In genomic region chr17:49666728-49667127, GRCm38 (mm10) we compare ENCODE assay signal across 28 mouse cellular contexts. TPM values are rescaled to one million over a fixed set of nuclear protein-coding genes. Genes with fewer than 3 reads are reported as not detected.
DNase-seq lines count a peak whose midpoint lies in the region; ATAC-seq and TF ChIP-seq lines count a peak whose summit lies in the region.
"Had no signal": no experiment of that assay in that cellular context is flagged by ENCODE, and none has a peak within 500 bp of the region (broad histone marks: within the 10 kb centered on the region; RNA-seq: fewer than 3 reads in every experiment).

No protein-coding gene starts in this region.

- H3K4me1 ChIP-seq in forebrain, embryonic 10.5 days = no peaks in the 10 kb centered on the region
- H3K4me1 ChIP-seq in forebrain, postnatal 0 days (ENCODE audit: insufficient read depth) = no peaks in the 10 kb centered on the region
- H3K4me1 ChIP-seq: heart, embryonic 10.5 days; limb, embryonic 12.5 days; midbrain, embryonic 15.5 days; neural tube, embryonic 12.5 days had no signal

- H3K27me3 ChIP-seq in forebrain, embryonic 10.5 days (ENCODE audit: poor library complexity, severe bottlenecking) = no peaks in the 10 kb centered on the region
- H3K27me3 ChIP-seq in forebrain, postnatal 0 days (ENCODE audit: insufficient read depth, low read length) = no peaks in the 10 kb centered on the region
- H3K27me3 ChIP-seq: limb, embryonic 12.5 days; midbrain, embryonic 15.5 days; neural tube, embryonic 12.5 days had no signal

- H3K4me3 ChIP-seq in layer of hippocampus, adult 2 months = no peak overlapping the region
- H3K4me3 ChIP-seq in forebrain, embryonic 10.5 days = no peak overlapping the region
- no peak overlapping the region for H3K4me3 ChIP-seq in forebrain, postnatal 0 days (ENCODE audit: low read depth, low read length)
- H3K4me3 ChIP-seq: heart, embryonic 10.5 days; limb, embryonic 12.5 days; midbrain, embryonic 15.5 days; neural tube, embryonic 12.5 days had no signal

- H3K9ac ChIP-seq in forebrain, postnatal 0 days = no peak overlapping the region
- H3K9ac ChIP-seq: hindbrain, embryonic 14.5 days; limb, embryonic 12.5 days; liver, postnatal 0 days; midbrain, embryonic 15.5 days; neural tube, embryonic 12.5 days had no signal

- intact Hi-C loops in left cerebral cortex, postnatal 36 days (cut with DNase I) = no loop called here

- no peak for TF ChIP-seq CTCF in layer of hippocampus, adult 2 months (conservative IDR thresholded peaks at IDR 0.05)
- TF ChIP-seq CTCF in forebrain, postnatal 0 days (IDR thresholded peaks at IDR 0.05; ENCODE audit: low read depth) = no peak

- no peaks in the 10 kb centered on the region for H3K9me3 ChIP-seq in forebrain, embryonic 10.5 days
- H3K9me3 ChIP-seq in forebrain, postnatal 0 days (ENCODE audit: low read length) = no peaks in the 10 kb centered on the region
- H3K9me3 ChIP-seq: heart, embryonic 10.5 days; limb, embryonic 12.5 days; midbrain, embryonic 15.5 days had no signal

- DNase-seq in layer of hippocampus, adult 2 months (ENCODE audit: low spot score in 2 of 2) = peak; percentile 28 to 37
- no peak for DNase-seq in layer of hippocampus, adult 9-10 months (ENCODE audit: low spot score)
- peak; percentile 74 for DNase-seq in brain, adult 2 months (ENCODE audit: low read depth, low spot score)
- DNase-seq in layer of hippocampus, adult 9-11 months = peak; percentile 39
- DNase-seq in left cerebral cortex, postnatal 36 days (ENCODE audit: low spot score in 2 of 2) = peak; percentile 35 to 53
- no peak for DNase-seq in forebrain, embryonic 10.5 days (ENCODE audit: extremely low spot score, low spot score)
- no peak for DNase-seq in forebrain, postnatal 0 days
- DNase-seq: adrenal gland, adult 8-10 months; cerebellum, adult 2 months; cerebellum, postnatal 36 days; gastrocnemius, postnatal 10 days; heart, postnatal 4 days; kidney, adult 18-20 months; liver, postnatal 0 days; spleen, adult 18-20 months; thymus, postnatal 25 days had no signal

- H3K27ac ChIP-seq in layer of hippocampus, adult 2 months = no peak overlapping the region
- no peak overlapping the region for H3K27ac ChIP-seq in forebrain, embryonic 10.5 days
- no peak overlapping the region for H3K27ac ChIP-seq in forebrain, postnatal 0 days (ENCODE audit: low read depth, low read length)
- H3K27ac ChIP-seq: heart, embryonic 10.5 days; hindbrain, embryonic 14.5 days; limb, embryonic 12.5 days; macrophage; midbrain, embryonic 15.5 days; neural tube, embryonic 12.5 days had no signal

- no peaks in the 10 kb centered on the region for H3K36me3 ChIP-seq in forebrain, embryonic 10.5 days (replicated peaks)
- no peaks in the 10 kb centered on the region for H3K36me3 ChIP-seq in forebrain, postnatal 0 days (ENCODE audit: insufficient read depth)
- H3K36me3 ChIP-seq: heart, embryonic 10.5 days; limb, embryonic 12.5 days; midbrain, embryonic 15.5 days; neural tube, embryonic 12.5 days had no signal

- no peak for ATAC-seq in forebrain, postnatal 0 days
- ATAC-seq: forebrain, embryonic 14.5 days; inflammation-experienced regulatory T-cells, adult 6 months; liver, postnatal 0 days; lung, postnatal 0 days; midbrain, embryonic 15.5 days had no signal

- 87% methylated on average over 5 of the region's 5 CpGs for WGBS in forebrain, embryonic 10.5 days
- 91% methylated on average over 5 of the region's 5 CpGs for WGBS in forebrain, postnatal 0 days

- H3K4me2 ChIP-seq in forebrain, postnatal 0 days (ENCODE audit: low read depth) = no peak overlapping the region
- H3K4me2 ChIP-seq: hindbrain, embryonic 14.5 days; limb, embryonic 12.5 days; liver, embryonic 11.5 days; midbrain, embryonic 15.5 days; neural tube, embryonic 12.5 days had no signal

RNA-seq across cellular contexts. Expression of gene Kif6, which starts 51.8 kb away (rescaled TPM):
- total RNA-seq in layer of hippocampus, adult 2 months (2021) = 1 to 10 TPM; 5.0 to 6.1 TPM
- total RNA-seq in left cerebral cortex, postnatal 36 days (2021) = 1 to 10 TPM; 1.6 to 2.1 TPM
- polyA plus RNA-seq in forebrain, embryonic 10.5 days (2016; fragmentation: Nextera tagmentation; extraction: Ambion mirVana) = 2.6 and 2.8 TPM in 2 replicates
- total RNA-seq in forebrain, postnatal 0 days (2014; rRNA removed) = 3.7 and 7.4 TPM in 2 replicates
- 1.6 and 2.0 TPM in 2 replicates for polyA plus RNA-seq in forebrain, postnatal 0 days (2015; fragmentation: Nextera tagmentation; extraction: Ambion mirVana)
- total RNA-seq: gastrocnemius, postnatal 10 days; granulocyte monocyte progenitor cell, adult 5-6 weeks; MEL had no signal
- polyA plus RNA-seq: inflammation-experienced regulatory T-cells, adult 6 months; liver, postnatal 0 days; macrophage had no signal

Comparison
In these comparisons a context has a peak if more than half of its experiments do, and no peak if none do; other contexts are left out.
1. DNase-seq: peak in layer of hippocampus, adult 2 months (2 of 2), brain, adult 2 months (single experiment), layer of hippocampus, adult 9-11 months (single experiment) and left cerebral cortex, postnatal 36 days (2 of 2); none in layer of hippocampus, adult 9-10 months (single experiment), forebrain, embryonic 10.5 days (single experiment) and forebrain, postnatal 0 days (single experiment).